Mouse (Mus musculus) heart, embryonic 11.5 days (tissue): ENCODE data around the gene Fahd1. TPM values are rescaled to one million over a fixed set of nuclear protein-coding genes. Genes with fewer than 3 reads are reported as not detected.

ENCODE experiments used
- polyA plus RNA-seq: library from polyadenylated mRNA; unstranded; fragments of >200 nt; fragmentation: Nextera tagmentation; extraction: Ambion mirVana; gene quantifications from 2 replicates; pipeline ENCODE4 v1.2.1, GENCODE M21; 2014

Gene Fahd1
- polyA plus RNA-seq, 1 experiment from 2014 or later: 38.0 TPM

Other genes with a start within 250 kb of the Fahd1 start
- 46.7 and 50.6 TPM in 2 replicates for gene Tsc2, start 217.7 kb downstream of the Fahd1 start, polyA plus RNA-seq
- gene Nthl1, start 217.7 kb downstream of the Fahd1 start, polyA plus RNA-seq: 9.1 and 9.8 TPM in 2 replicates
- 52.7 and 58.0 TPM in 2 replicates for gene Slc9a3r2, start 200.0 kb downstream of the Fahd1 start, polyA plus RNA-seq
- not detected in 2 replicates for gene Npw, start 191.9 kb downstream of the Fahd1 start, polyA plus RNA-seq
- 19.7 and 22.0 TPM in 2 replicates for gene Zfp598, start 180.7 kb downstream of the Fahd1 start, polyA plus RNA-seq
- 0.39 and 0.65 TPM in 2 replicates for gene Syngr3, start 160.4 kb downstream of the Fahd1 start, polyA plus RNA-seq
- 36.7 and 39.0 TPM in 2 replicates for gene Gfer, start 154.2 kb downstream of the Fahd1 start, polyA plus RNA-seq
- 0.49 and 1.1 TPM in 2 replicates for gene Noxo1, start 154.1 kb downstream of the Fahd1 start, polyA plus RNA-seq
- 50.9 and 54.8 TPM in 2 replicates for gene Tbl3, start 142.7 kb downstream of the Fahd1 start, polyA plus RNA-seq
- gene Rnf151, start 132.3 kb downstream of the Fahd1 start, polyA plus RNA-seq: not detected in 2 replicates
- gene Rps2, start 132.2 kb downstream of the Fahd1 start, polyA plus RNA-seq: 1,091 and 1,195 TPM in 2 replicates
- gene Ndufb10, start 125.9 kb downstream of the Fahd1 start, polyA plus RNA-seq: 373 and 401 TPM in 2 replicates
- 0.40 and 0.44 TPM in 2 replicates for gene Rpl3l, start 122.5 kb downstream of the Fahd1 start, polyA plus RNA-seq
- 19.5 and 20.9 TPM in 2 replicates for gene Msrb1, start 113.7 kb downstream of the Fahd1 start, polyA plus RNA-seq
- gene Hs3st6, start 97.4 kb downstream of the Fahd1 start, polyA plus RNA-seq: 0.34 TPM in 1 of 2 replicates, not detected in the other
- gene Meiob, start 46.1 kb downstream of the Fahd1 start, polyA plus RNA-seq: not detected in 2 replicates
- 42.6 and 48.8 TPM in 2 replicates for gene Hagh, start 10.2 kb downstream of the Fahd1 start, polyA plus RNA-seq
- 0.14 TPM in 1 of 2 replicates, not detected in the other for gene Igfals, start 15.6 kb upstream of the Fahd1 start, polyA plus RNA-seq
- gene Nubp2, start 36.0 kb upstream of the Fahd1 start, polyA plus RNA-seq: 42.3 and 43.3 TPM in 2 replicates
- 25.2 and 26.5 TPM in 2 replicates for gene Spsb3, start 36.3 kb upstream of the Fahd1 start, polyA plus RNA-seq
- 15.3 and 19.3 TPM in 2 replicates for gene Eme2, start 44.7 kb upstream of the Fahd1 start, polyA plus RNA-seq
- gene Mrps34, start 44.8 kb upstream of the Fahd1 start, polyA plus RNA-seq: 85.6 and 92.1 TPM in 2 replicates
- gene Nme3, start 46.1 kb upstream of the Fahd1 start, polyA plus RNA-seq: 35.7 and 37.9 TPM in 2 replicates
- 33.0 and 34.2 TPM in 2 replicates for gene Mapk8ip3, start 86.6 kb upstream of the Fahd1 start, polyA plus RNA-seq
- gene Jpt2, start 110.3 kb upstream of the Fahd1 start, polyA plus RNA-seq: 109 and 148 TPM in 2 replicates
- gene Cramp1l, start 165.4 kb upstream of the Fahd1 start, polyA plus RNA-seq: 6.8 and 8.9 TPM in 2 replicates
- 17.4 and 17.9 TPM in 2 replicates for gene Ift140, start 165.7 kb upstream of the Fahd1 start, polyA plus RNA-seq
- 14.4 and 18.5 TPM in 2 replicates for gene Tmem204, start 233.2 kb upstream of the Fahd1 start, polyA plus RNA-seq